In genomic region chr3:127322870-127323269, GRCm38 (mm10) we compare ENCODE assay signal across 9 mouse cellular contexts.
DNase-seq lines count a peak whose midpoint lies in the region; ATAC-seq and TF ChIP-seq lines count a peak whose summit lies in the region.
"Had no signal": no experiment of that assay in that cellular context is flagged by ENCODE, and none has a peak within 500 bp of the region (broad histone marks: within the 10 kb centered on the region; RNA-seq: fewer than 3 reads in every experiment).

No protein-coding gene starts in this region.

- no peak for ATAC-seq in heart, embryonic 11.5 days (replicated peaks; ENCODE audit: insufficient number of reproducible peaks, low FRiP score, low TSS enrichment)
- no peak for ATAC-seq in liver, embryonic 13.5 days (ENCODE audit: low read depth)

- H3K4me3 ChIP-seq in heart, adult 2 months: no peak overlapping the region
- H3K4me3 ChIP-seq in heart, embryonic 11.5 days (ENCODE audit: low read depth, low read length): no peak overlapping the region
- H3K4me3 ChIP-seq in liver, embryonic 13.5 days (replicated peaks): no peak overlapping the region
- H3K4me3 ChIP-seq: limb, embryonic 15.5 days had no signal

- H3K9me3 ChIP-seq in heart, embryonic 11.5 days (replicated peaks; ENCODE audit: control insufficient read depth, low read length): no peaks in the 10 kb centered on the region
- H3K9me3 ChIP-seq in liver, embryonic 13.5 days (replicated peaks): no peaks in the 10 kb centered on the region
- H3K9me3 ChIP-seq: limb, embryonic 15.5 days had no signal

- H3K4me1 ChIP-seq in heart, adult 2 months (ENCODE audit: control insufficient read depth, insufficient read depth, low read length): no peaks in the 10 kb centered on the region; the same call in 1 of the 2 replicates
- no peaks in the 10 kb centered on the region for H3K4me1 ChIP-seq in heart, embryonic 11.5 days (ENCODE audit: control insufficient read depth, insufficient read depth, low read length)
- H3K4me1 ChIP-seq in liver, embryonic 13.5 days (replicated peaks): 0 out of 2 replicates have a peak, but pooled peaks cover 2% of the 10 kb centered on the region

- intact Hi-C loops in heart, adult 2 months (cut with DNase I): loop anchor here (1.0 to 5.0 kb wide), 3 partner anchors 105 to 229 kb away; partner anchors contain the start of genes Larp7 and Zgrf1
- intact Hi-C loops in heart, postnatal 10 days (cut with DNase I): loop anchor here (2.0 to 5.0 kb wide), 3 partner anchors 104 to 232 kb away; no protein-coding TSS in a partner anchor

- H3K27me3 ChIP-seq in heart, adult 2 months (ENCODE audit: control insufficient read depth, insufficient read depth, low read length): no peaks in the 10 kb centered on the region
- no peaks in the 10 kb centered on the region for H3K27me3 ChIP-seq in heart, embryonic 11.5 days (ENCODE audit: control insufficient read depth, insufficient read depth, low read length)
- H3K27me3 ChIP-seq in liver, embryonic 13.5 days: no peaks in the 10 kb centered on the region
- H3K27me3 ChIP-seq: limb, embryonic 15.5 days had no signal

- no peak overlapping the region for H3K4me2 ChIP-seq in heart, embryonic 11.5 days
- H3K4me2 ChIP-seq in liver, embryonic 13.5 days: no peak overlapping the region
- H3K4me2 ChIP-seq: limb, embryonic 15.5 days had no signal

- H3K79me2 ChIP-seq in heart, adult 2 months (replicated peaks; ENCODE audit: control insufficient read depth, insufficient read depth, low read length): no peaks in the 10 kb centered on the region

- TF ChIP-seq POLR2A in heart, adult 2 months (IDR thresholded peaks at IDR 0.05; ENCODE audit: insufficient read depth, low read depth, low read length): no peak

- H3K36me3 ChIP-seq in heart, adult 2 months (ENCODE audit: control insufficient read depth, insufficient read depth, low read length): no peaks in the 10 kb centered on the region
- no peaks in the 10 kb centered on the region for H3K36me3 ChIP-seq in heart, embryonic 11.5 days (ENCODE audit: control insufficient read depth, insufficient read depth, low read length)
- no peaks in the 10 kb centered on the region for H3K36me3 ChIP-seq in liver, embryonic 13.5 days
- H3K36me3 ChIP-seq: limb, embryonic 15.5 days had no signal

- H3K9ac ChIP-seq in heart, adult 2 months (ENCODE audit: low read depth, low read length): no peak overlapping the region
- no peak overlapping the region for H3K9ac ChIP-seq in heart, embryonic 11.5 days (ENCODE audit: low read depth, low read length)
- no peak overlapping the region for H3K9ac ChIP-seq in liver, embryonic 13.5 days
- H3K9ac ChIP-seq: limb, embryonic 15.5 days had no signal

- TF ChIP-seq CTCF in heart, adult 2 months (IDR thresholded peaks at IDR 0.05): peak; percentile 88

- no peak overlapping the region for H3K27ac ChIP-seq in heart, adult 2 months
- no peak overlapping the region for H3K27ac ChIP-seq in heart, embryonic 11.5 days (ENCODE audit: low read depth, low read length)
- H3K27ac ChIP-seq in liver, embryonic 13.5 days: no peak overlapping the region
- H3K27ac ChIP-seq: limb, embryonic 15.5 days had no signal

- DNase-seq in heart, adult 2 months: no peak
- peak; percentile 19 to 64 for DNase-seq in spleen, postnatal 4 days (ENCODE audit: low spot score in 2 of 2)
- DNase-seq in spleen, adult 12 weeks (ENCODE audit: low spot score): no peak
- DNase-seq in c-Kit-positive CD71-negative TER-119-negative erythroid progenitor cells, embryonic 14.5 days (ENCODE audit: low read depth): peak; percentile 63
- DNase-seq in heart, postnatal 10 days: peak; percentile 59 to 76
- DNase-seq in liver, embryonic 13.5 days: peak; percentile 5
- peak; percentile 18 for DNase-seq in yolk sac, embryonic 10.5 days (ENCODE audit: low spot score)

- no peak for TF ChIP-seq EP300 in heart, adult 2 months (IDR thresholded peaks at IDR 0.05; ENCODE audit: insufficient read depth, low read depth, low read length)

Comparison
In these comparisons a context has a peak if more than half of its experiments do, and no peak if none do; other contexts are left out.
1. DNase-seq: peak in spleen, postnatal 4 days (2 of 2), c-Kit-positive CD71-negative TER-119-negative erythroid progenitor cells, embryonic 14.5 days (single experiment), heart, postnatal 10 days (2 of 2), liver, embryonic 13.5 days (single experiment) and yolk sac, embryonic 10.5 days (single experiment); none in heart, adult 2 months (0 of 2) and spleen, adult 12 weeks (single experiment).